Mouse (Mus musculus) layer of hippocampus, postnatal 25 days (tissue): ENCODE data around the gene Gm16381. TPM values are rescaled to one million over a fixed set of nuclear protein-coding genes. Genes with fewer than 3 reads are reported as not detected.
"Not testable (repeated sequence)": the region's sequence is repeated elsewhere in the genome, so short reads cannot be mapped to it uniquely, and the experiment has no call there.

ENCODE experiments used
- DNase-seq, 2 experiments: peaks; one replicate each; pipeline ENCODE4 v3.0.0; 2022; ENCODE audit warnings: mixed read lengths in 2 of 2, low spot score in 1 of 2; ENCODE audit errors: extremely low spot score in 1 of 2
- total RNA-seq, 2 experiments: library from RNA; stranded (reverse); gene quantifications; 2 replicates each; pipeline ENCODE4 v1.2.3; 2021

The Gm16381 gene
- not detected for total RNA-seq

DNA sequence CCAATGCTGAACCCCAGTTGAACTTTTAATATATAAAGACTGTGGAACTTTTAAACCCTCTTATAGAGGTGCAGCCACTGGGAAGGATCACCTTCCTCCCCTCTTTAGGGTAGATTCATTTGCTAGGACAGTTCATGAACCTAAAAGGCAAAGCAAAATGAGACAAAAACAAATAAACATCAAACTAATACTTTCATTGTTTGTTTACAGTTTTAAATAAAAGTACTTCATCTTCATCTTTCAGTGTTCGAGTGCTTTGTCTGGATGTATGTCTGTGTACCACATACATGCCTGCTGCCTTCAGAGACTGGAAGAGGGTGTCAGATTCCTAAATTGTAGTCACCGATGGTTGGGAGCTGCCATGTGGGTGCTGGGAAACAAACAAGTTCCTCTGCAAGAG is at the start of gene Gm16381:
TSS of gene Gm16381 (minus strand) at position 101 of the 400 bp plus-strand sequence.
- not testable (repeated sequence) for DNase-seq

DNA sequence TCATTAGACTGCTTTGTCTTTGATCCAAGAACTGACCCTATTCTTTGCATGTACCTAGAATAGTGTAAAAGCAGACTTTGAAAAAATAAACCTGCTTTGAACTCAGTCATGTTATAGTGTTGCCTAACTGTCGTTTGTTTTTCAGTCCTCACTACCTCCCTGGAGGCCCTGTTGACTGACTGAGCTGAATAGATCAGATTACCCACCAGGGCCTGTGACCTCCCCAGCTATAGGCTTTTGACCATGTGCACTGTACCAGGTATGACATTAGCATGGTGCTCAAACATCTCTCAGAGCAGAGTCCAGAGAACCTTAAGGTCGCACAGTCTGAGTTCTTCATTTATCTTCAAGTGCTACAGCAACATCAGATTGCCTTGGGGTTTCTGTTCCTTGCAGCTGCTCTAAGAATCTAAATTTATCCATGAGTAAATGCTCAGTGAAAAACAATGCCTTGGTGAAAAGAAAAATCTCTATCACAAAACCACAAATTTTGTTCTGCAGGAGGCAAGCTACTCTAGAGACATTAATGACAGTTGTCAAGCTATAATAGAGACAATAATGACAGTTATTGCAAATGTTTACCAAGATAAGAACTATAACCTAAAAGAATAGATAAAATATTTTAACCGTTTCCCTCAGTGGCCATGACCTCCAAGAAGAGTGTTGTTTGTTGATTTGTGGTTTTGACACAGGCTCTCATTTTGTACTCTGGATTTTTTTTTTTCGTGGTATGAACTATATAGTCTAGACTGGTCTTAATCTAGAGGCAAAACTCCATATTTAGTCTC is 8.7 kb upstream of the Gm16381 start:
- not testable (repeated sequence) for DNase-seq

DNA sequence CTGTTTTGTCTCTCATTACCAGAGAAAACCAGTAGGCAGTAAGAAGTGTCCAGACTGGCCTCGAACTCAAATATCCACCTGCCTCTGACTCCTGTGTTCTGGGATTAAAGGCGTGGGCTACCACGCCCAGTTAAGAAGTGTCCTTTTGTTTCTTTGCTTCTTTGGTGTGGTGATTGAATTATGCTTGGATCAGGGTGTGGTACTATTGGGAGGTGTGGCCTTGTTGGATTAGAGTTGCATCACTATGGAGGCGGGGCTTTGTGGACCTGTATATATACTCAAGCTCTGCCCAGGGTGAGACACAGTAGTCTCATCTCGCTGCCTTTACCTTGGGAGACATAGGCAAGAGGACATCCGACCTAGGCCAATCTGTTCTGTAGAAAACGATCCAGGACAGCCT is 25.9 kb downstream of the Gm16381 start, which contains the start of gene Gm4027:
TSS of gene Gm4027 (plus strand) at position 301 of the 400 bp plus-strand sequence.
- not testable (repeated sequence) for DNase-seq

DNA sequence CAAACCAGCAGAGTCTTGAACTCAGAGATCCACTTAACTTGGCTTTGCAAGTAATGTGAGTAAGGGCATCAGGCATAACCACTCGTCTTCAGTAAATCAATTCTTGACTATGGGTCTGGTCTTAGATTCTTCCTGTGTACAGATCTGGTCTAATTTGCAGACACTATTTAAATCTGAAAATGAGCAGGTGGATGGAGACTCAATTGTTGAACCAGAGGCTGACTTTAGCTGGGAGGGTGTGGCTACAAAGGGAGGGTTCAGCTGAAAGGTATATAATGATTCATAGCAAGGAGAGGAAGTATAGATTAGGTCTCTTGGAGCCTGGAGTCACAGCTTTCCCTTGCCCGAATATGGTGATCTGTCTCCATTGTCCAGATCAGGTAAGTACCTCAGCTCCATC is 42.0 kb downstream of the Gm16381 start, which contains the start of gene Oog1:
TSS of gene Oog1 (plus strand) at position 301 of the 400 bp plus-strand sequence.
- DNase-seq, result not testable (repeated sequence)

DNA sequence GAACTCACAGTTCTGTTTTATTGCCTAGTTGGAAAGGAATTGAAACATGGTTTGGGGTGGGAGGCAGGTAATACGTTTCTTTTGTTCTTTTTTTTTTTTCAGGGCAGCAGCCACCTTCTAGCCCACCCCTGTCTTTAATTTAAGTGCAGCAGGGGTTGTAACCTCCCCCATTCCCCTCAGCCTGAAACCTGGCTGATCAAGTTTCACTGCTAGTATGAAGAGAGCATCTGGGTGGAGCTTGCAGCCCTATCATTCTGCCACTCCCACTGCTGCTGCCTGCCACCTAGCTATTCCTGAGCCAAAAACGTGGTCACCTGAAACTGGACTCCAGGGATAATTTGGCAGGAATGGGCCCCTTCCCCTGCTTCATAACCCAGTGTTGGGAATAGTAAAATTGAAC is 43.0 kb downstream of the Gm16381 start:
- DNase-seq, result not testable (repeated sequence)

Other genes starting within 250 kb of the Gm16381 start
- gene Slirp, start 200.7 kb downstream of the Gm16381 start, total RNA-seq, result 100 to 1,000 TPM in 1 of 2 experiments, 10 to 100 TPM in 1; 98.9 to 101 TPM
- gene Alkbh1, start 200.6 kb downstream of the Gm16381 start, total RNA-seq, result 10 to 100 TPM; 17.3 to 20.9 TPM
- gene Snw1, start 172.3 kb downstream of the Gm16381 start, total RNA-seq, result 10 to 100 TPM; 60.3 to 68.2 TPM
- not detected for gene Gm5788, start 149.9 kb downstream of the Gm16381 start, total RNA-seq
- not detected for gene Gm8300, start 130.3 kb downstream of the Gm16381 start, total RNA-seq
- not detected for gene Oog1, start 41.9 kb downstream of the Gm16381 start, total RNA-seq
- gene Gm4027, start 25.8 kb downstream of the Gm16381 start, total RNA-seq, result not detected
- not detected for gene Gm21319, start 131.1 kb upstream of the Gm16381 start, total RNA-seq
- gene Gm21936, start 150.9 kb upstream of the Gm16381 start, total RNA-seq, result not detected
- gene BB287469, start 172.0 kb upstream of the Gm16381 start, total RNA-seq, result not detected
- gene Gm2001, start 197.7 kb upstream of the Gm16381 start, total RNA-seq, result not detected
- not detected for gene Gm2016, start 229.5 kb upstream of the Gm16381 start, total RNA-seq